Mouse (Mus musculus): Measurements from ENCODE around the gene Celsr1.
A peak's percentile ranks its signal among the peaks of the same experiment; 100 is the strongest.

The Celsr1 gene

GRCm38 (mm10) chr15:85961651-85962050 is 71.9 kb downstream of the Celsr1 start:
- no peak for DNase-seq (ENCODE audit: low read depth, low spot score)

GRCm38 (mm10) chr15:85961131-85961530 is 72.4 kb downstream of the Celsr1 start:
- no peak for DNase-seq (ENCODE audit: low read depth, low spot score)

DNA sequence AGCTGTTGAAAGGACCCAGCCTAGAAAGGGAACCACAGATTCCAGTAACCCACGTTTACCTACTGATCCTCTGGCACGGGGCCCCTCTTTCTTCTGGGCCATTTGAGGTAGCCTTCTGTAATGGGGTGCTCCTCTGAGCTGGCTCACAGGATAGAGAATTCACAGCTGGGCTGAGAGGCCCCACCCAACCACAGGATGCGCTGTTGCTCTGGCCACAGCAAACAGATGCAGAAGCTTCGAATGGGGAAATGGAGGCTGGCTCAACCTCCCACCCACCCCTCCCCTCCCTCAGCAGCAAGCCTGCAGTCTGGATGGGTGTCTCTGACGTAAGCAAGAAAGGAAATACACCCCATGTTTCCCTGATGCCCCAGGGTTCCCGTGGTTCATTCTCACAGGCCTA is 77.4 kb downstream of the Celsr1 start:
- DNase-seq (ENCODE audit: low read depth, low spot score), result no peak

- no peak for DNase-seq (ENCODE audit: low read depth, low spot score)
These were observed 80.1 kb downstream of the Celsr1 start for GRCm38 (mm10) chr15:85953458-85953857.

DNA sequence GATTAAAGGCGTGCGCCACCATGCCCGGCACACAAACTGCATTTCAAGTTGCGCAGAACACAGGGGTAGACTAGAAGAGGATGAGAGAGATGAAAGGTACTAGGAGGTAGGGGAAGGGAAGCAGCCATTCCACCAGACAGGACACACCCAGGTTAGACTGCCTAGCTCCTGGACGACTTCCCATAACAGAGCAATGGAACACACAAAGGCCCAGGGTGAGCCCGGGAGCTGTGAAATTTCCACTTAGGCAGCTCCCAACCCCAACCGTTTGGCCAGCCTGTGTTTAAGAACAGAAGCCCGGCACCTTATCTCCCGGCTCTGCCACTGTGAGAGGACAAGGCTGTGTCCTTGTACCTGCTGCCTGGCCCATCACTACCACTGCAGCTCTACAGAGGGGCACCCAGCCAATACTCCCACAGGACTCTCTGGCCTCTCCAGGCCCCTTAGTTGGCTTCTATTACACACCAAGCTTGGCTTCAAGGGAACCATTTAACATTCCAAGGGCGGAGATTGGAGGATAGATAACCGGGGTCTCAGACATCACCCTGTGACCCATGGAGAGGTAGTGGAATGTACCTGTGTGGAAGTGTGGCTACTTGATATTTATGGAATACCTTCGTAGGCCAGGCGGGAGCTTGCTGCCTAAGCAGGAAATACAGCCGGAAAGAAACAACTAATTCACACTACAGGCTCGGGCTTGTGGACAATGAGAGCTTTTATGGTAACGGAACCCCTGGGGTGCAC is 84.0 kb downstream of the Celsr1 start:
- peak; percentile 12 for DNase-seq (ENCODE audit: low read depth, low spot score)

DNA sequence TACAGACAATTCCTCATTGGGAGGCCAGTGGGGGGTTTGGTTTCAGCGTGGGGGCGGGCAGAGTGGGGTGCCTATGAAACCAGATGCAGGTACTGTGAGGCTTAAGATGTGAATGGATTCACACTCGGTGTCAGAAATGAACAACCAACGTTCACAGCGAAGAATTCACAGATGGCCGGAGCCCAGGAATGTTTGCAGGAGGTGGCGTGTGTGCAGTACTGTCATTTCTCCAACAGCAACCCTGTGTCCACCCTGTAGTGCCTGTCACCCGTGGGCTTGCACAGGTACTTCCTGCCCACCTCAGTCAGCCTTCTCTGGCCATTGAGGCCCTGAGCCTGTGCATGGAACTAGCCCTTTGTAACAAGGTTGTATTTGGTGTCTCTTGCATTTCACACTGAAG is 85.6 kb downstream of the Celsr1 start:
- DNase-seq (ENCODE audit: low read depth, low spot score), result no peak

GRCm38 (mm10) chr15:85947541-85947940 is 86.0 kb downstream of the Celsr1 start:
- DNase-seq (ENCODE audit: low read depth, low spot score), result peak; percentile 9

DNA sequence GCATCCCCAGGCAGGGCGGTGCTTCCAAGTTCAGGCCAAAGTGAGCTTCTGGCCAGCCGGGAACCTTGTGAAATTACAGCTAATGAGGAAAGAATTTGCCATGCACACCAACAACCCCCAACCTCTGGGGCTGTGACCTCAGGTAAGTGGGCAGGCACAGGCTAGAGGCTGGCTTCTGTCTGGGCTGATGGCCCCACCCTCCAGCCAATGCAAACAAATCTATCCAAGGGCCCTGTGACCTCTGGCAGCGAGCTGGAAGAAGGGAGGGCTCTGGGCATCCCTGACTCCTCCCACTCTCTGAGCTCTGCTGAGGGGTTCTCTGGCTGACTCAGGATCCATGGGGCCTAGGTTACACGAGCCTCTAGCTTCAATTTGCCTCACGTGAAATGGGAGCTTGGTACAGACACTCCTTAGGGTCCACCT is 97.9 kb downstream of the Celsr1 start:
- peak; percentile 65 for DNase-seq (ENCODE audit: low read depth, low spot score)

DNA sequence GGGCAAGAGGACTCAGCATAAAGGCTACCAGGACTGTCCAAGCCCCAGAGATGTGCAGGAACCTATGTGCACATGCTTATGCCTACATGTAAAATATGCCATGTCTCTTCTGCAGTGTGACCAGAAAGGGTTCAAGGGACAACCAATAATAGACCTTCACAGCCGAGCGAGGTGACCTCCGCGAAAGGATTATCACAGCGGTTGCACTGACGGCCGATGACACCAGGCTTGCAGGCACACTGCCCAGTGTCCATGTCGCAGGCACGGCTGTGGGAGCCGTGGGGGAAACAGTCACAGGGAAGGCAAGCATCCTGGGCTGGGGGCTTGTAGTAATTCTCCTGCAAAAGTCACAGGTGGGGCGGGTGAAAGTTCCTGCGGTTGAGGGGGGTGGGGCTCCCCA is 105.4 kb downstream of the Celsr1 start:
- no peak for DNase-seq (ENCODE audit: low read depth, low spot score)

DNA sequence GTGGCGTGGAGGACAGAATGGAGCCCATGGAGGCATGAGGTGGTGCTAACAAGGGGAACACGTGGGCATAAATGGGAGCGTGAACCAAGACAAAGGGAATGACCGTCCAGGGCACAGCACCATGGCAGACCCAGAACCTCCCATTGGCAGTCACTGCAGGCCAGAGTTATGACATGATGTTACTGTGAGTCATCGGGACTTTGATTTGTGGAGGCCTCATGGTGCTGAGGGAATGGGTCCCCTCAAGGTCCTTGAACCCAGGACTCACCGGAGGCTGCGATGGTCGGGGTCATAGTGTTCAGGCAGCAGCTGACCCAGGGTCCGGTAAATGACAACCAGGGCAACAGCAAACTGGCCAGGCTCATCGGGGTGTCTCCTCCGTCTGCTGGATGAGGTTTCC is 111.7 kb downstream of the Celsr1 start:
- no peak for DNase-seq (ENCODE audit: low read depth, low spot score)

GRCm38 (mm10) chr15:85919892-85920248 is 113.7 kb downstream of the Celsr1 start:
- DNase-seq (ENCODE audit: low read depth, low spot score), result no peak

- DNase-seq (ENCODE audit: low read depth, low spot score), result no peak
These were observed 114.2 kb downstream of the Celsr1 start for GRCm38 (mm10) chr15:85919191-85919891.

GRCm38 (mm10) chr15:85913605-85914004 is 120.0 kb downstream of the Celsr1 start:
- DNase-seq (ENCODE audit: low read depth, low spot score), result peak; percentile 72

DNA sequence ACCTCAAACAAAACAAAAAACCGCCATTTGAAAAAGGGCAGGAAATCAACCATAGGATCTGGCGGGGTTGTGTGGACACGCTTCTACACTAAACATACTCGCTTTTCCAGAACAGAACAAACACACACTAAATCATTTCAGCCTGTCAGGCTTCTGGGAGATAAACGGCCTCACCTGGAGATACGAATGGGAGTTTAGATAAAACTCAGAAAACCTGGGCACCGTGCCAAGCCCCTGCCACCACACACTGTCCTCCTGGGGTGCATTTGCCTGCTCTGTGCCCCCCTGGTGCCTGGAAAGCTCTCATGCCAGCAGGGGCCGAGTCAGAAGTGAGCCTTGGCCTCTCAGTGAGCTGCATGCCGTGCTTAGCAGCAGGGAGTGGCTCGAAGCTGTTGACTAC is 123.6 kb downstream of the Celsr1 start:
- no peak for DNase-seq (ENCODE audit: low read depth, low spot score)

DNA sequence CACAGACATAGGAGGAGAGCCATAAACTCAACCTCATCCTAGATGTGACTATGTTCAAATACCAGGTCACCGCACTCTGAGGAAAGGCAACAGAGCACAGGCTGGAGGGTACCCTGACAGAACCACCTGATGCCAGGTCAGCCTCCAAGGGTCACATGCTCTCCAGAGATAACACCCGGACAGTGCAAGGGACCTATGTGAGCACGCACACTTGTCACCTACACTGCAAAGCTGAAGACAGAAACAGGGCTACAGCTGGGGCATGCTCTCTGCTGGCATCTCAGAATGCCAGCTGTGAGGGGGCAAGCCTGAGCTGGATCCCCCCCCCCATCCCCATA is 124.1 kb downstream of the Celsr1 start:
- no peak for DNase-seq (ENCODE audit: low read depth, low spot score)

DNA sequence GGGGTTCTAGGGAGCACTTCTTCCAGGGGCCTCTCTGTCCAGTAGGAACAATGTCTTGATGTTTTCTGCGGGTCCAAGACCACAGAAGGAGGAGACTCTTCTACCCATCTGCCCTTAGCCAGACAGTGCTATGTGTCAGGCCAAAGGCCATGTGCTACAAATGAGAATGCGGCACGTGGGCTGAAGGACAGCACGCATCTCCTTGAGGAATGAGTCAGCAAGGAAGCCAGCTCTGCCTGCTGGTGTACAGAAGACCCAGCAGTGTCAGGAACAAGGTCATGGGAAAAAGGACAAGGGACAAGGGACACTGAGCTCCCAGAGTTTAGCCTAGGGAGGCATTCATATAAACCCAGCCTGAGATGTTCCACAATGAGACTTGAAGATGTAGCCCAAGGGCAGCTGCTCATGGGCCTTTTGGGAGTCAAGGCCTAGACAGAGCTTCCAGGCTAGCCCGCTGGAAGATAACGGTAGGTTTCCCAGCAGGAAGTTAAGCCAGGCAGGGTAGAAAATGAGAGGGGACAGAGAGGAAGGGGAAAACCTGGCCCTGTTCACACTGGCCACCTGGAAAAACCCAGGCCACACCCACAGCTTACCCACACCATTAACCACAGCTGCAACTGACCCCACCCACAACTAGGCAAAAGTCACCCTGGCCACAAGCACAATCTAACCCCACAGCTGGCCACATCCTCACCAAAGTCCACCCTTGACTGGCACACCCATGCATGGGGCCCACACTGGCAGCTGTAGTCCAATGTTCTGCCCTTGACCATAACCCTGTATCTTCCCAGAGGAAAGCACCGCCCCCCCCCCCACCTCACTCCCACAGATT is 124.7 kb downstream of the Celsr1 start:
- no peak for DNase-seq (ENCODE audit: low read depth, low spot score)

GRCm38 (mm10) chr15:85903826-85904225 is 129.8 kb downstream of the Celsr1 start:
- peak; percentile 65 for DNase-seq (ENCODE audit: low read depth, low spot score)

DNA sequence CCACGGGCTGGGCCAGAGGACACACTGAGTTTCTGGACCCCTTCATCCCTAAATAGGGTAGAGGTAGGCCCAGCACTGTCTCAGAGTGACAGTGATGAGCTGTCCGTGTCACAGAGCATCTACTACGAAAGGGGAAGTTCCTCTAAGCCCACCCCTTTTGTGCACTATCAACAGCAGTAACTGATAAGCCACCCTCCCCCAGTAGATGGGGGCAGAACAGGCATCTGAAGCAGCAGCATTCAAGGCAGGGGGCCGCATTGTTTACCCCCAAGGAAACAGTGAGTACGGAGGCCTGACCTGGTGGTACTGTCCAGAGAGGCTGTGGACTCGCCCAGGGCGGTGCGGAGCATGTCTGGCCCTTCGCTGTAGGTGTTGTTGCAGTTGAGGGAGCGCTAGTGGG is 131.1 kb downstream of the Celsr1 start:
- no peak for DNase-seq (ENCODE audit: low read depth, low spot score)

- no peak for DNase-seq (ENCODE audit: low read depth, low spot score)
These were observed 132.8 kb downstream of the Celsr1 start for GRCm38 (mm10) chr15:85900801-85901200.

- no peak for DNase-seq (ENCODE audit: low read depth, low spot score)
These were observed 133.3 kb downstream of the Celsr1 start for GRCm38 (mm10) chr15:85900318-85900717.

GRCm38 (mm10) chr15:85899396-85899795 is 134.2 kb downstream of the Celsr1 start:
- no peak for DNase-seq (ENCODE audit: low read depth, low spot score)

DNA sequence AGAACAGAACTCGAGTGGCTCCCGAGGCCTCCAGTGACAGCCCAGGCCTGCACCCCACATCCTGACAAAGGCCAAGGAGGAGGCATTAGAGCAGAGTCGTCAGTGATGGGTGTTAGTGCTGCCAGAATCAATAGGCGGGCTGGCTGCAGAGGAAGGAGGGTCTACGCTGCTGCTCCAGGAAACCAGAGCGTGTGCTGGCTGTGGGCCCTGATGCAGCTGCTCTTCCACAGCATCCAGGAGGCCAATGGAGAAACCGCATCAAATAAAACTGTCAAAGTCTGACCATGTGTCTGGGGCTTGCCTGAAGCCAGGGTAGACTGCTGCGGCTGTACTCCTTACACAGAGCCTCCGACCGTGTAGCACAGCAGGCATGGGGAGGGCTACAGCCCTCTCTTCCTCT is 136.5 kb downstream of the Celsr1 start:
- no peak for DNase-seq (ENCODE audit: low read depth, low spot score)

GRCm38 (mm10) chr15:85896284-85896683 is 137.3 kb downstream of the Celsr1 start:
- DNase-seq (ENCODE audit: low read depth, low spot score), result peak; percentile 83

Measured in ES-CJ7 (cell line).